ENCODE assay signal across 8 mouse cellular contexts in the genomic region with DNA sequence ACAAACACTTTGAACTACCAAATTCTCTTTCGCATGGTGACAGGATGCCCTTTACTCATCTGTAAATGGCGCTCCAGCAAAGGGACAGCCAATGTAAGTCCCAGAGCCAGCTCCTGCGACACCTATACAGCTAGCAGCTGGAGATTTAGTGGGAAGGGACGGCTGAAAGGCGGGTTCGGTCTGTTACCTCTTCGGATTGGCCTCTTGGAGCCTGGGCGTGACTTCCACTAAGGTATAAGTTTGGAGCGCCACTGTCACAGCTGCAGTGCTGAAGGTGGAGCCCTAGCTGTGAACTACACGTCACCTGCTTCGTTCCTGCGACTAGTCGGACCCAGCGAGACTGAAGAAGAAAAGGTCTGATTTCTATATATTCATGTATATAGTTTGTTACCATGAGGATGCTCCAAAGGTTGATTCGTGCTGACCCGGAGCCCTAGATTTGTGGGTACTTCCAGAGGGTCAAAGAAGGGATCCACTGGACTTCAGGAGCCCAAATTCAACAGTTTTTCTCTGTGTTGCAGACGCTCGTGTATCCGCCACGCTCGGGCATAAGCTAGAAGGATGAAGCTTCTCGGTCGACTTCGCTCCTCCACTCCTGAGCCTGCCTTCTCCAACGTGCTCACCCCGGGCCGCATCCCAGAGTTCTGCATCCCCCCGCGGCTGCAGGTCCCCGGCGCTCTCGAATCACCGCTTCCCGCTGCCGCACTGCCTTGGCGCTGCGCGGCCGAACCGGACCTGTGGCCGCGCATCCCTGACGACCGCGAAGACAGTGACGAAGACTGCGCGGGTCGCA. TPM values are rescaled to one million over a fixed set of nuclear protein-coding genes. Genes with fewer than 3 reads are reported as not detected.
DNase-seq lines count a peak whose midpoint lies in the region; ATAC-seq and TF ChIP-seq lines count a peak whose summit lies in the region.

Gene C2cd4b (plus strand): TSS at position 275 of the 793 bp plus-strand sequence.

- DNase-seq in R1 (ENCODE audit: low read depth, low spot score), result peak; percentile 91
- DNase-seq in cerebellum, adult 11-12 months, result peak; percentile 16
- peak; percentile 31 for DNase-seq in forebrain, postnatal 0 days
- DNase-seq in layer of hippocampus, postnatal 10 days (ENCODE audit: low spot score in 2 of 2), result peak; percentile 30 to 31
- DNase-seq in lung, postnatal 10 days, result peak; percentile 69
- DNase-seq in skeletal muscle tissue, adult 2 months (ENCODE audit: low read depth, low spot score), result peak; percentile 28
- no peak for DNase-seq in thymus, postnatal 0 days (ENCODE audit: low spot score)

- peaks cover 5% of the 10 kb centered on the region for H3K27me3 ChIP-seq in forebrain, postnatal 0 days (ENCODE audit: insufficient read depth, low read length)
- H3K27me3 ChIP-seq in hindbrain, embryonic 13.5 days, result peaks cover 35% of the 10 kb centered on the region

- H3K27ac ChIP-seq in forebrain, postnatal 0 days (ENCODE audit: low read depth, low read length), result peak within 1 kb of the TSS; percentile 67
- H3K27ac ChIP-seq in hindbrain, embryonic 13.5 days, result peak within 1 kb of the TSS; percentile 86

- ATAC-seq in forebrain, postnatal 0 days, result peak; percentile 37
- no peak; the same call in 1 of the 2 replicates for ATAC-seq in hindbrain, embryonic 13.5 days (ENCODE audit: low FRiP score)

- peak within 1 kb of the TSS; percentile 83 for H3K4me2 ChIP-seq in forebrain, postnatal 0 days (ENCODE audit: low read depth)
- peak within 1 kb of the TSS; percentile 84 for H3K4me2 ChIP-seq in hindbrain, embryonic 13.5 days

- no peaks in the 10 kb centered on the region for H3K4me1 ChIP-seq in forebrain, postnatal 0 days (ENCODE audit: insufficient read depth)
- peaks cover 18% of the 10 kb centered on the region for H3K4me1 ChIP-seq in hindbrain, embryonic 13.5 days (replicated peaks)

- H3K4me3 ChIP-seq in forebrain, postnatal 0 days (ENCODE audit: low read depth, low read length), result peak within 1 kb of the TSS; percentile 64
- peak within 1 kb of the TSS; percentile 64 for H3K4me3 ChIP-seq in hindbrain, embryonic 13.5 days

- H3K9ac ChIP-seq in forebrain, postnatal 0 days, result peak within 1 kb of the TSS; percentile 71
- H3K9ac ChIP-seq in hindbrain, embryonic 13.5 days, result peak within 1 kb of the TSS; percentile 82

- no peak for TF ChIP-seq CTCF in forebrain, postnatal 0 days (IDR thresholded peaks at IDR 0.05; ENCODE audit: low read depth)

- H3K36me3 ChIP-seq in forebrain, postnatal 0 days (ENCODE audit: insufficient read depth), result no peaks in the 10 kb centered on the region
- no peaks in the 10 kb centered on the region for H3K36me3 ChIP-seq in hindbrain, embryonic 13.5 days

- no peaks in the 10 kb centered on the region for H3K9me3 ChIP-seq in forebrain, postnatal 0 days (ENCODE audit: low read length)
- H3K9me3 ChIP-seq in hindbrain, embryonic 13.5 days, result no peaks in the 10 kb centered on the region

- WGBS in forebrain, postnatal 0 days, result under 1% methylated on average over 49 of the region's 49 CpGs
- 1% methylated on average over 49 of the region's 49 CpGs for WGBS in hindbrain, embryonic 13.5 days

RNA-seq across cellular contexts. Expression of gene C2cd4b, which starts in this region (rescaled TPM):
- total RNA-seq in forebrain, postnatal 0 days (2014; rRNA removed), result 0.92 and 1.00 TPM in 2 replicates
- 2.4 and 3.0 TPM in 2 replicates for polyA plus RNA-seq in forebrain, postnatal 0 days (2015; fragmentation: Nextera tagmentation; extraction: Ambion mirVana)
- polyA plus RNA-seq in hindbrain, embryonic 13.5 days (2015; fragmentation: Nextera tagmentation; extraction: Ambion mirVana), result 0.35 and 0.49 TPM in 2 replicates
- 1 to 10 TPM; 2.0 to 2.3 TPM for total RNA-seq in layer of hippocampus, postnatal 10 days (2021)
- polyA plus RNA-seq in thymus, postnatal 0 days (2015; fragmentation: Nextera tagmentation; extraction: Ambion mirVana), result 0.09 and 0.47 TPM in 2 replicates
